Mouse (Mus musculus) small intestine, adult 2 months (tissue): ENCODE results near the gene Ptpre.

Experiments used
- CTCF ChIP-seq: fragments of 200-500 bp; IDR thresholded peaks from 2 replicates; pipeline ENCODE4 v1.5.1; 2012; ENCODE audit warnings: low read depth, mild to moderate bottlenecking, control low read depth, inconsistent platforms, low read length, moderate library complexity, mixed read lengths; ENCODE audit not compliant: insufficient replicate concordance, insufficient read length; ENCODE audit errors: extremely low read depth
- POLR2A ChIP-seq: fragments of 200-500 bp; IDR thresholded peaks from 2 replicates; pipeline ENCODE4 v1.6.1; 2012; ENCODE audit warnings: low read depth, mild to moderate bottlenecking, control low read depth, inconsistent platforms, low read length, moderate library complexity

GRCm38 (mm10) chr7:135602881-135603523 lies 65.7 kb downstream of the Ptpre start:
- TF ChIP-seq CTCF (no peak), POLR2A (no peak)
